In the genomic region with DNA sequence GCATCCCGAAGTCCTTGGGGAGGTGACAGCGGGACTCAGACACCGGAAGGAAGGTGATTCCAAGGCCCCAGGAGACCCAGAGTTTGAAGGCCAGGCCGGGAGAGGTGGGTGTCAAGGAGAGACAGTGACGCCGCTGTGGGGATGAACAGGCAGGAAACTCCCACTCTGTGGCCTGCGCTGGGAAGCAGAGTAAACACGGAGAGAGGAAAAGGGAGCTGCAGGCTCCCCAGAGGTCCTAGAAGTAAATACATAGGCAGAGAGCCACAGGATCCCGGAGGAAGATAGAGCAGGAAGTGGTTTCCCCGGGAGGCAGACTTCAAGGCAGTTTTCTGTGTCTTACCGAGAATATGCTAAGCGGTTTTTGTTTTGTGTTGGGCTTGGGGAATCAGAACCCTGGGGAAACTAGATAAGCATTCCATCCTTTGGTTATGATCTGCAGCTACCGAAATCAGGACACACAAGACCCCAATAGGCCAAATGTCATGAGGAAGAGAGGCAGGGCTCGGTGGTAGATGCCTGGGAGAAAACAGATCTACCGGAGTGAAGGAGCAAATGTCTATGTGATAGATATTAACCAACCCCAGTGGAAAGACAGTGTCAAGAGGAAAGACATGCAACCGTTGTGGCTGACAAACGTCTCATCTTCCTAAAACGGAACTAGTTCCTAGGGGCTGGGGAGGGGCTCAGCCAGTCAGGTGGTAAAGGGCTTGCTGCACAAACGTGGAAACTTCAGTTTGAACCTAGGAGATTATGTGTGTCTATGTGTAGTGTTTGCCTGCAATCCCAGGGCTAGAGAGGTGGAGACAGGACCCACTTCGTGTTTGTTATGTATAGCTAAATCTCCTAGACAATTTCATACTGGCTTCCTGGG, we compare ENCODE assay signal across 8 mouse cellular contexts. TPM values are rescaled to one million over a fixed set of nuclear protein-coding genes. Genes with fewer than 3 reads are reported as not detected.
DNase-seq lines count a peak whose midpoint lies in the region; ATAC-seq and TF ChIP-seq lines count a peak whose summit lies in the region.

No protein-coding gene starts in this region.

- no peaks in the 10 kb centered on the region for H3K9me3 ChIP-seq in heart, embryonic 12.5 days (replicated peaks)

- H3K36me3 ChIP-seq in testis, adult 2 months (ENCODE audit: control insufficient read depth, insufficient read depth, low read length), result no peaks in the 10 kb centered on the region
- H3K36me3 ChIP-seq in heart, embryonic 12.5 days, result no peaks in the 10 kb centered on the region

- peak overlapping the region; percentile 61 for H3K4me2 ChIP-seq in heart, embryonic 12.5 days

- no peak for DNase-seq in testis, postnatal 10 days (ENCODE audit: low spot score)
- peak; percentile 73 for DNase-seq in kidney, postnatal 10 days
- DNase-seq in lung, postnatal 4 days, result peak; percentile 56 to 67
- peak; percentile 71 for DNase-seq in thymus, postnatal 14 days
- no peak for DNase-seq in layer of hippocampus, adult 9-11 months
- DNase-seq in cerebellum, adult 9-11 months, result no peak

- TF ChIP-seq POLR2A in testis, adult 2 months (IDR thresholded peaks at IDR 0.05; ENCODE audit: control insufficient read depth, low read depth, low read length), result no peak

- H3K4me1 ChIP-seq in testis, adult 2 months (ENCODE audit: control insufficient read depth, insufficient read depth, low read length), result peaks cover 14% of the 10 kb centered on the region
- H3K4me1 ChIP-seq in heart, embryonic 12.5 days (replicated peaks), result peaks cover 15% of the 10 kb centered on the region

- H3K27me3 ChIP-seq in testis, adult 2 months (ENCODE audit: control insufficient read depth, insufficient read depth, low read length), result no peaks in the 10 kb centered on the region
- no peaks in the 10 kb centered on the region for H3K27me3 ChIP-seq in heart, embryonic 12.5 days (replicated peaks)

- H3K27ac ChIP-seq in testis, adult 2 months (ENCODE audit: control insufficient read depth, insufficient read depth, low read depth, low read length), result peak overlapping the region; percentile 44
- H3K27ac ChIP-seq in heart, embryonic 12.5 days (ENCODE audit: poor library complexity, severe bottlenecking), result peak overlapping the region; percentile 77

- peak; percentile 71 for ATAC-seq in heart, embryonic 12.5 days (ENCODE audit: insufficient number of reproducible peaks, low FRiP score)

- WGBS in heart, embryonic 12.5 days, result 15% methylated on average over 20 of the region's 20 CpGs

- peak overlapping the region; percentile 44 for H3K4me3 ChIP-seq in testis, adult 2 months (ENCODE audit: control insufficient read depth, low read depth, low read length)
- peak overlapping the region; percentile 29 for H3K4me3 ChIP-seq in heart, embryonic 12.5 days

- no peak for TF ChIP-seq CTCF in testis, adult 2 months (IDR thresholded peaks at IDR 0.05; ENCODE audit: control insufficient read depth, insufficient read depth, insufficient replicate concordance, low read depth, low read length)

- H3K9ac ChIP-seq in heart, embryonic 12.5 days, result peak overlapping the region; percentile 40; the same call in 1 of the 2 replicates

RNA-seq across cellular contexts. Expression of a gene that starts 17.7 kb away (rescaled TPM):
- polyA plus RNA-seq in testis, adult 2 months (2012; rRNA removed), result 3.4 and 4.4 TPM in 2 replicates
- 0.24 and 0.92 TPM in 2 replicates for polyA plus RNA-seq in heart, embryonic 12.5 days (2016; fragmentation: Nextera tagmentation; extraction: Ambion mirVana)

RNA-seq across cellular contexts. Expression of a gene that starts 20.2 kb away (rescaled TPM):
- 138 and 143 TPM in 2 replicates for polyA plus RNA-seq in testis, adult 2 months (2012; rRNA removed)
- 68.3 and 74.1 TPM in 2 replicates for polyA plus RNA-seq in heart, embryonic 12.5 days (2016; fragmentation: Nextera tagmentation; extraction: Ambion mirVana)

RNA-seq across cellular contexts. Expression of a gene that starts 39.5 kb away (rescaled TPM):
- polyA plus RNA-seq in testis, adult 2 months (2012; rRNA removed), result 28.2 and 28.4 TPM in 2 replicates
- polyA plus RNA-seq in heart, embryonic 12.5 days (2016; fragmentation: Nextera tagmentation; extraction: Ambion mirVana), result 0.46 and 0.56 TPM in 2 replicates

RNA-seq across cellular contexts. Expression of a gene that starts 46.5 kb away (rescaled TPM):
- polyA plus RNA-seq in testis, adult 2 months (2012; rRNA removed), result 99.1 and 109 TPM in 2 replicates
- 1,306 and 1,316 TPM in 2 replicates for polyA plus RNA-seq in heart, embryonic 12.5 days (2016; fragmentation: Nextera tagmentation; extraction: Ambion mirVana)

RNA-seq across cellular contexts. Expression of a gene that starts 55.9 kb away (rescaled TPM):
- polyA plus RNA-seq in testis, adult 2 months (2012; rRNA removed), result 26.6 and 35.6 TPM in 2 replicates
- 85.6 and 89.6 TPM in 2 replicates for polyA plus RNA-seq in heart, embryonic 12.5 days (2016; fragmentation: Nextera tagmentation; extraction: Ambion mirVana)

Comparison
In these comparisons a context has a peak if more than half of its experiments do, and no peak if none do; other contexts are left out.
1. DNase-seq: peak in kidney, postnatal 10 days (single experiment), lung, postnatal 4 days (2 of 2) and thymus, postnatal 14 days (single experiment); none in testis, postnatal 10 days (single experiment), layer of hippocampus, adult 9-11 months (single experiment) and cerebellum, adult 9-11 months (single experiment).
2. RNA of a gene that starts 39.5 kb away (polyA plus RNA-seq): 28.2 to 28.4 TPM in testis, adult 2 months; 0.46 to 0.56 TPM in heart, embryonic 12.5 days; every median in the first group is over 10 times any median in the second.